Mouse (Mus musculus) ES-E14 (cell line): ENCODE data around the gene Nrf1. TPM values are rescaled to one million over a fixed set of nuclear protein-coding genes. Genes with fewer than 3 reads are reported as not detected.
A peak's percentile ranks its signal among the peaks of the same experiment; 100 is the strongest.

Experiments used
- DNase-seq: peaks from one replicate; pipeline ENCODE4 v3.0.0-alpha.2; 2013; ENCODE audit warnings: low read depth, low spot score
- H3K27ac ChIP-seq: 2 replicates; pipeline ENCODE4 v1.5.1; 2012; ENCODE audit warnings: low read depth, mild to moderate bottlenecking, low read length, moderate library complexity, mixed read lengths; ENCODE audit not compliant: poor library complexity, insufficient read depth, severe bottlenecking
- H3K36me3 ChIP-seq: 2 replicates; pipeline ENCODE4 v1.6.1; 2012; ENCODE audit warnings: mild to moderate bottlenecking, low read length, moderate library complexity, mixed read lengths; ENCODE audit not compliant: control insufficient read depth, poor library complexity, insufficient read depth, severe bottlenecking
- H3K4me1 ChIP-seq, 2 experiments: fragments of 150-350 bp in 1 of 2; sonication (generic) in 1 of 2; 2 replicates each; pipeline ENCODE4 v1.6.1; 2012; ENCODE audit warnings: low read length in 2 of 2, mild to moderate bottlenecking in 1 of 2, mixed read lengths in 1 of 2; ENCODE audit not compliant: control insufficient read depth in 2 of 2, insufficient read depth in 2 of 2, poor library complexity in 1 of 2
- H3K4me3 ChIP-seq, 2 experiments: fragments of 150-350 bp in 1 of 2; sonication (generic) in 1 of 2; 2 replicates each; pipeline ENCODE4 v1.5.1; 2012; ENCODE audit warnings: low read length in 2 of 2, low read depth in 1 of 2, mild to moderate bottlenecking in 1 of 2, mixed read lengths in 1 of 2; ENCODE audit not compliant: insufficient read depth in 1 of 2, poor library complexity in 1 of 2, severe bottlenecking in 1 of 2
- H3K9ac ChIP-seq: 2 replicates; pipeline ENCODE4 v1.6.1; 2012; ENCODE audit warnings: low read depth, mild to moderate bottlenecking, low read length, mixed read lengths; ENCODE audit not compliant: poor library complexity, insufficient read depth, severe bottlenecking
- H3K9me3 ChIP-seq: fragments of 150-350 bp; sonication (generic); 2 replicates; pipeline ENCODE4 v1.6.1; 2012; ENCODE audit warnings: low read depth, mild to moderate bottlenecking, low read length; ENCODE audit not compliant: control insufficient read depth, insufficient read depth
- CHD2 ChIP-seq: IDR thresholded peaks from 2 replicates; pipeline ENCODE4 v1.6.1; 2014; ENCODE audit warnings: mild to moderate bottlenecking, low read depth, low read length, inconsistent platforms
- HCFC1 ChIP-seq: IDR thresholded peaks from 2 replicates; pipeline ENCODE4 v1.6.1; 2012; ENCODE audit warnings: low read length, inconsistent platforms, borderline replicate concordance; ENCODE audit not compliant: insufficient read depth
- MAFK ChIP-seq: IDR thresholded peaks from 2 replicates; pipeline ENCODE4 v1.6.1; 2014; ENCODE audit warnings: mild to moderate bottlenecking, low read depth, low read length, inconsistent platforms; ENCODE audit not compliant: insufficient read depth
- ZC3H11A ChIP-seq: IDR thresholded peaks from 2 replicates; pipeline ENCODE4 v1.6.1; 2012; ENCODE audit warnings: low read depth, mild to moderate bottlenecking, inconsistent platforms, low read length, borderline replicate concordance
- ZNF384 ChIP-seq: IDR thresholded peaks from 2 replicates; pipeline ENCODE4 v1.6.1; 2012; ENCODE audit warnings: low read depth, low read length, inconsistent platforms
- in situ Hi-C, 2 experiments: fragments of 600-800 bp; cut with MboI; formaldehyde crosslinking; loops; one replicate each; pipeline ENCODE4 v1.15.1; 2025; ENCODE audit warnings: low sequenced_read_pairs in 2 of 2, inconsistent platforms in 1 of 2; ENCODE audit not compliant: unreplicated experiment in 2 of 2
- total RNA-seq: library from RNA; depleted of rRNA; stranded (reverse); fragments of 300-350 nt; gene quantifications from 2 replicates; pipeline ENCODE4 v1.2.3, GENCODE M21; 2012

Gene Nrf1
- total RNA-seq, 1 experiment, result 81.6 TPM

DNA sequence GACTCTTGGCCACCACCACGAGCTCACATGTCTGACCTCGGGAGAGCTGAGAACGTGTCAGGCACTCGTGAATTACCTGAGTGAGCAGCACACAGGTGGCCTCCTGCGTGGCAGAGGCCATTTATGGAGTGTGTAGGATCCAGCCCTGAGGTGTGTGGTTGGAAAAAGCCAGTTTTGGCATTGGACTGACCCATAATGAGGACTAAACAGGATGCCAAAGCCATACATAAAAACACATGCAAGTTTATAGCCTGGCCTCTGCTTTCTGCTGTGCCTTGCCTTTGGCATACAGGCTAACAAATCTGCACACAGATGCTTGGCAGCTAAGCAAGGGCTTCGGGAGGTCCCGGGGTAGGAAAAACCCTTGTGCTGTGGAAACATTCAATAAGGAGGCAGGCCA lies 38.6 kb upstream of the Nrf1 start:
- Histone ChIP-seq H3K4me1 (0 out of 4 replicates have a peak, but pooled peaks cover 0 to 3% of the 10 kb centered on the region in 2 experiments), H3K9ac (no peak overlapping the region), H3K4me3 (no peak overlapping the region), H3K9me3 (no peaks in the 10 kb centered on the region), H3K27ac (no peak overlapping the region), H3K36me3 (no peaks in the 10 kb centered on the region)
- DNase-seq, result no peak
- in situ Hi-C loops, result no loop called here
- no peak for TF ChIP-seq MAFK
- no peak for TF ChIP-seq ZNF384
- no peak for TF ChIP-seq ZC3H11A
- TF ChIP-seq HCFC1, result no peak
- TF ChIP-seq CHD2, result no peak

DNA sequence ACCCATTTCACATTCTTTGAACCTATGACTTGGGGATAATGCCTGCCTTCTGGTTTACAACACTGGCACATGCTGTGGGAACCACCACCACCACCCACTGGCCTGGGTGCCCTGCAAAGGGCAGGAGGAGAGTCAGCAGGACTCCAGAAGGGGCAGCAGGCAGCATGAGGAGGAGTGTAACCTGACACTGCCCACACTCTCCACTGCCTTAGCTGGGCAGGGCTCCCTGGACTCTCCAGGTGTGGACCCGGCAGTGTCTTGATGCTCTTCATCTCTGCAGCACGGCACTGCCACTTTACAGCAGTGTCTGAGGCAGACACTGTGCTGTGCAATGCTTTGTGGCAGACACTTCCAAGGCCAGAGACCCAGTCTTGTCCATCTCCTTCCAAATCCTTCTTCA lies 34.3 kb upstream of the Nrf1 start:
- no peak overlapping the region for H3K27ac ChIP-seq
- TF ChIP-seq CHD2 (no peak), HCFC1 (no peak), ZNF384 (no peak), ZC3H11A (no peak), MAFK (no peak)
- H3K4me1 ChIP-seq, result 0 out of 4 replicates have a peak, but pooled peaks cover 0 to 3% of the 10 kb centered on the region in 2 experiments
- H3K9ac ChIP-seq, result no peak overlapping the region
- H3K4me3 ChIP-seq, result no peak overlapping the region
- no peaks in the 10 kb centered on the region for H3K36me3 ChIP-seq
- H3K9me3 ChIP-seq, result no peaks in the 10 kb centered on the region
- no peak for DNase-seq
- in situ Hi-C loops, result no loop called here

- Histone ChIP-seq H3K4me3 (no peak overlapping the region), H3K9me3 (no peaks in the 10 kb centered on the region), H3K36me3 (no peaks in the 10 kb centered on the region), H3K9ac (no peak overlapping the region), H3K27ac (no peak overlapping the region), H3K4me1 (peaks cover 0 to 5% of the 10 kb centered on the region in 2 experiments; a peak in 1 of 4 replicates)
- no peak for DNase-seq
- TF ChIP-seq HCFC1 (no peak), CHD2 (no peak), ZC3H11A (no peak), MAFK (no peak), ZNF384 (no peak)
- in situ Hi-C loops, result no loop called here
Observed at GRCm38 (mm10) chr6:30014187-30014864, 33.5 kb upstream of the Nrf1 start.

- DNase-seq, result no peak
- peaks cover 0 to 4% of the 10 kb centered on the region in 2 experiments; a peak in 1 of 4 replicates for H3K4me1 ChIP-seq
- no peak overlapping the region for H3K4me3 ChIP-seq
- no peaks in the 10 kb centered on the region for H3K9me3 ChIP-seq
- TF ChIP-seq ZNF384, result no peak
- peak overlapping the region; percentile 63; the same call in 1 of the 2 replicates for H3K27ac ChIP-seq
- in situ Hi-C loops, result no loop called here
- no peaks in the 10 kb centered on the region for H3K36me3 ChIP-seq
- H3K9ac ChIP-seq, result no peak overlapping the region
Observed at GRCm38 (mm10) chr6:30021241-30021640, 26.5 kb upstream of the Nrf1 start.
